Mouse (Mus musculus) left cerebral cortex, adult 8-10 months (tissue): Measurements from ENCODE around the gene Esyt2. TPM values are rescaled to one million over a fixed set of nuclear protein-coding genes. Genes with fewer than 3 reads are reported as not detected.

Source experiments
- DNase-seq, 2 experiments: peaks; one replicate each; pipeline ENCODE4 v3.0.0; 2022; ENCODE audit warnings: low spot score in 2 of 2
- total RNA-seq, 4 experiments: library from RNA; stranded (reverse); gene quantifications; 2 replicates each; pipeline ENCODE4 v1.2.4; 2022

Gene Esyt2
- total RNA-seq, 4 experiments from 2014 or later, result 57.4 to 67.5 (median 61.3) TPM

- DNase-seq, result no peak
Observed at GRCm38 (mm10) chr12:116280149-116280652, 795 bp upstream of the Esyt2 start.

DNA sequence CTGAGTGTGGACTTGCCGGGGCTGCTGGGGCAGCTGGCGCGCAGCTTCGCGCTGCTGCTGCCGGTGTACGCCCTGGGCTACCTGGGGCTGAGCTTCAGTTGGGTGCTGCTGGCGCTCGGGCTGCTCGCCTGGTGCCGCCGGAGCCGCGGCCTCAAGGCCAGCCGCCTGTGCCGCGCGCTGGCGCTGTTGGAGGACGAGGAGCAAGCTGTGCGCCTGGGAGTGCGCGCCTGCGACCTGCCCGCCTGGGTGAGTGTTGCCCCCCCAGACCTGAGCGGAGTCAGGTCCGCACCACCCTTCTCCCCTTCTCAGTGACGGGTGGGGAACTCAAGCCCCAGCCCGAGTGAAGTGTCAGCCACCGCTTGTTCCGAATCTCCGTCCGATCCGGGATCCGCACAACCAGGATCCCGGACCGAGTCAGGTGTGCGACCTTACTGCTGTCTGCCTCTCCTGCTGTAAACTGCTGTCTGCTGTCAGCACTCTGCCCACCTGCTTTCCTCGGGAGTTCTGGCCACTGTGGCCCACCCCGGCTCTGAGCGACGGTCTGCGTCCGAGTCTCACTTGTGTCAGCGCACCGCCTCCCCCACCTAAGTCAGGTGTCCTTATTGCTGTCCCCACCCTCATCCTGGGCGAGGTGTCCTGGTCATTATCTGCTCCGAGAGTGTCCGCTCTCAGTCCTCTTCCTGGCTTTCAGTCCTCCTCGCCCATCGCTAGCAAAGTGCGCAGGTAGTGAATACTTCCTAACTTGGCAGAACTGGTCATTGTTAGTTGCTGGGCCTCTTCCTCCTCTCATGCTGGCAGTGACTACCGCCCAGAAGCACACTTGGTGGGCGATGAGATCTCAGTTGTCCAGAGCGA, 658 bp downstream of the Esyt2 start:
- peak; percentile 18 to 25 for DNase-seq

GRCm38 (mm10) chr12:116282856-116283255, 1.9 kb downstream of the Esyt2 start:
- no peak for DNase-seq

DNA sequence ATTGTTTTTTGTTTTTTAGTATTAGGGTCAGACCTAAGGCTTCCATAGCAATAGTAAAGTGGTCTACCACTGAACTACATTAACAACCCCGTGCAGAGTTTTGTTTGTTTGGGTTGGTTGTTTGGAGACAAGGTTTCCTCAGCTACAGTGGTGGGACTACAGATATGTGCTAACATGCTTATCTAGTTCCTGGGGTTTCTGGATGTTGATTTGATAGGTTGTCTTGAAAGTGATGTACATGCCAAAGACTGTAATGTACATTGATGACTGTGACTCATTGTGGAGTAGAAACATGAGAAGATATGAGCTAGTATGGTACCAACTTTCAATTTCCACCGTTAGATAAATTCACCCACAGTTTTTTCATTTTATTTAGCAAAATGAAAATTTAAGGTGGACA, 2.5 kb downstream of the Esyt2 start:
- DNase-seq, result no peak

DNA sequence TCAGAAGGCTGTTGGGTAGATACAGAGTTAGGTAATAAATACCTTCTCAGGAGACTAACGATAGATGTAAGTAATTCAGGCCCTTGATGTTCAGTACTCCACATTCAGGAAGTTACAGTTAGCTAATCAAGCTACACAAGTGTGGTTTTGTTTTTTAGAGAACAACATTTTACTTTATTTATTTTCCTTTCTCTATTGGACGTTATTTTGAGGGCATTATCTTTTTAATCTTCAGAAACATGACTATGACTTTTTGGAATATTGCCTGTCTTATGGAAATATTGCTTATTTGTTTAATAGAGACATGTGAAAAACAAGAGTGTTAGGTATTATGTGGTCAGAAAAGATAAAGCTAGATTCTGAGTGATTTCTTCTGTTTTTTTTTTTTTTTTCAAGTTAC, 12.2 kb downstream of the Esyt2 start:
- DNase-seq, result no peak

DNA sequence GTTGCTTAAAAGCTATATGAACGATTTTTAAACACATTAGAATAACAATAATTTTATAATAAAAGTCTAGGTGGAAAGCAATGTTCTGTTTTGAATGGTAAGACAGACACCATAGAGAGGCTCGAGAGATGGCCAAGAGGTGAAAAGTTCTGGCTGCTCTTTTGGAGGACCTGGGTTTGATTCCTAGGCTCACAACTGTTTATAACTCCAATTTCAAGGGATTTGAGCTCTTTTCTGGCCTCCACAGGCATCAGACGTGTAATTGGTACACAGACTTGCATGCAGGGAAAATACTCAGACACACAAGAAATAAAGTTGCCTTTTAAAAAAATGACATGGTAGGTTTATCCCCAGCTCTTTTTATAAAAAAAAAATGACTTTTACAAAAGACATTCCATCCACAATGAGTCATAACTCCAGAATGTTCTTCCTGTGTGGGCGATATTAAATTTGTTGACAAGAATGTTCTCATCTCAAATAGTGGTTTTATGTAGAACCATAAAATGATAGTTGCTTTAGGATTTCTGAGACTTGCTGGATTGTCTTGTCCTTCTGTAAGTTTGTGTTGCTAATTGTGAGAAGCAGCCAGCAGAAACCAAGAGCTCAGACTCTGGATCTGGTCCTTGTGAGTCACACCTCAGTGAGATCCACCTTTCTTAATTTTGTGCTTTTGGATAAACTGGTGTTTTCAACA, 12.8 kb downstream of the Esyt2 start:
- no peak for DNase-seq

GRCm38 (mm10) chr12:116299906-116300305, 18.9 kb downstream of the Esyt2 start:
- DNase-seq, result no peak

- no peak for DNase-seq
Observed at GRCm38 (mm10) chr12:116302181-116302580, 21.2 kb downstream of the Esyt2 start.

- DNase-seq, result no peak
Observed at GRCm38 (mm10) chr12:116306042-116306441, 25.0 kb downstream of the Esyt2 start.

- no peak for DNase-seq
Observed at GRCm38 (mm10) chr12:116307870-116308269, 26.9 kb downstream of the Esyt2 start.

GRCm38 (mm10) chr12:116308612-116309011, 27.6 kb downstream of the Esyt2 start:
- no peak for DNase-seq

DNA sequence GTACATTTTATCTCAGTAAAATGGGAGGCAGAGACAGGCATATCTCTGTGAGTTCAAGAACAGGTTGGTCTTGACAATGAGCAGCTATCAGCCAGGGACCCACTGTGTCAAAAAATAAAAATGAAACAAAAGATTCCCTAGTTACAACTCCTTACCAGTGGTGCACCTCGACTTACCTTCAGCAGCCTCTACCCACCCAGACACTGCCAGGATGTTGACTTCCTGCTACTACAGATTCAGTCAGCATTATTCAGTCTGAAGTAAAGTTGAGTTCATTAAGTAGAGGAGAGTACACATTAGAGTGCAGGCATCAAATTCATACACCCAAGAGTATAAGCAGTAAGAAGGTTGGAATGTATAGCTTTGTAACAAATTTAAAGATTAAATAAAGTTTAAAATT, 32.8 kb downstream of the Esyt2 start:
- no peak for DNase-seq

GRCm38 (mm10) chr12:116315498-116315897, 34.5 kb downstream of the Esyt2 start:
- no peak for DNase-seq

DNA sequence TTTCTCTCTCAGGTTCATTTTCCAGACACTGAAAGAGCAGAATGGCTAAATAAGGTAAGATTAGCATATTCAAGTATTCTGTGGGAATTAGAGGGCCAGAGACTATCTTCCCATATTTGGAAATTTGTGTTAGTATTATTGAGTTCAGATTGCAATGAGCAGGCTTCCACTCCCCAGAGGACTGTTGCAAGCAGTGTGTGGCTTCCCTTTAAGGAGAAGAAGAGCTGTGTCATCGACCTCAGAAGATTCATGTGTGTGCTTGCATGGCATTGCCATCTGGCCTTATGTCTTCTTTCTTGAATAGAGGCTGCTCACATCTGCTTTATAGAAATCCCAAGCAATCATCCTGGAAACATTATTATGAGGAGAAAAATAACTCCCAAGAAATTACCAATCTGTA, 36.8 kb downstream of the Esyt2 start:
- no peak for DNase-seq

DNA sequence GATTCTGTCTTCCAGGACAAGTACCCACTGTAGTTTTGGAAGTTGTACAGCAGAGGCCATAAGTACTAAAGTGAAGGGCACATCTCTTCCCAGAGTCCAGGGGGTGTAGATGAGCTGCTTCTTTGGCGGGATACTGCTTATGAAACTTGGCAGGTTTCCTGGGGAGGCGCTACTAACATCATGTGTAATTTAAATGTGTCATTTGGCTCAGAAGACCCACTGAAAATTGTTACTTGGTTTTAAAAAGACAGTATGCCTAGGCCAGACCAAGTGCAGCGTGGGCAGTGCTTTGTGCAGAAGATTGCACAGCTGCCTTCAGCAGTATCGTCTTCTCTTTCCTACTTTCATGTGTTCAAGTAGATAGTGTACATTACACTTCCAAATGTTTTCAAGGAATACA, 44.5 kb downstream of the Esyt2 start:
- peak in 1 of 2 experiments; percentile 34 for DNase-seq

DNA sequence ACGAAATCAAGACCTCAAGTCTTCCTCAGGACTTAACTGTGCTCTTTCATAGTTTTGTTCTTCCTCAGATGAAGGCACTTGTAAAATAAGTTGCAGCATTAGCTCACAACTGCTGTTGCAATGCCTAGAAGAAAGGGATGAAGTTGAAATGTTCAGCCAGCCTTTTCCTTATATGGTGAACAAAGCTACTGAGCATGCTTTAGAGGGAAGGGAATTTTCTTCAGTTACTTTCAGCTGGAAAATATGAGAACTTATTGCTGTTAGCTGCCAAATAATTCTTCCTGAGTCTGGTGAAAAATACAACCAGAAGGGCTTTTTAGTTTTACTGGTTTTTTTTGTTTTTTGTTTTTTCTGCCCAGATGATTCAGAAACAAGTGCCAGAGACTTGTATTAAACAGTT, 45.2 kb downstream of the Esyt2 start:
- no peak for DNase-seq

GRCm38 (mm10) chr12:116334253-116334652, 53.3 kb downstream of the Esyt2 start:
- no peak for DNase-seq

- no peak for DNase-seq
Observed at GRCm38 (mm10) chr12:116340160-116340559, 59.2 kb downstream of the Esyt2 start.

DNA sequence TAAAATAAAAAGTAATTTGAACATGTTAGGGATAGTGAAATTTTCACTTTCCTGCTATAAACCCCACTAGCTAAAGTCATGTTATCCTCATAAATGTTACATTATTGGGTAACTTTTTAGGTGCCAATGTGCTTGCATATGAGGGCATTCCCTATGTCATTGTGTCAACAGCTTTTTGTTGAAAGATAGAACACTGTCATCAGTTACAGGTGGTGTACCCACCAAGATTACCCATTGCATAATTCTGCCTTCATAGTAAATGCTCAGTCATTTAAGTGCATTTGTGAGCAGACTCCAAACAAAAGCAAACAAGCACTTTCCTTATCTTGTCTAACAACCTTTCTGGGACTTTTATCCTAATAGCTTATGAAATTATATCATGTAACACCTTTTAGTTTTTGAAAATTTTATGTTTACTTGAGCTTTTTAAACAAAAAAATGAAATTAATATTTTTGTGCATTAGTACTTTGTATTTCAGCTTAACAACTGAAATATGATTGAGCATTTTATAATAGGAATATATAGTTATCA, 67.8 kb downstream of the Esyt2 start:
- no peak for DNase-seq

DNA sequence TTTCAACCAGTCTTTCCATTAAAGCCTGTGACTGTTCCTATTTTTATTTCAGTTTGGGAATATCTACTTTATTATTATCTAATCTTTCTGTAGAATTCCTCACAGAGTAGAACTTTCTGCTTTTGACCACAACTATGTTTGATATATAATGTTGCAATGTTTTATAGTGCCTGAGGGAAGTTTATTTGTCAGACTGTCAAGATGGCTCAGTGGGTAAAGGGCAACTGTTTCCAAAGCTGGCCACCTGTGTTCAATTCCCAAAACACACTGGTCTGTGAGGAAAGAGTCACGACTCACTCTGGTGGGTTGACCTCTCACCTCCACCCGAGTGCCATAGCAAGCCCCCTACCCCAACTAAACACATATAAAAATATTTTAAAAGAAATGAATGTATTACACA, 68.4 kb downstream of the Esyt2 start:
- DNase-seq, result no peak

- no peak for DNase-seq
Observed at GRCm38 (mm10) chr12:116351022-116351421, 70.0 kb downstream of the Esyt2 start.

- DNase-seq, result no peak
Observed at GRCm38 (mm10) chr12:116352404-116352803, 71.4 kb downstream of the Esyt2 start.
